Mouse (Mus musculus): ENCODE measurements around the gene Camta1.

Gene Camta1

DNA sequence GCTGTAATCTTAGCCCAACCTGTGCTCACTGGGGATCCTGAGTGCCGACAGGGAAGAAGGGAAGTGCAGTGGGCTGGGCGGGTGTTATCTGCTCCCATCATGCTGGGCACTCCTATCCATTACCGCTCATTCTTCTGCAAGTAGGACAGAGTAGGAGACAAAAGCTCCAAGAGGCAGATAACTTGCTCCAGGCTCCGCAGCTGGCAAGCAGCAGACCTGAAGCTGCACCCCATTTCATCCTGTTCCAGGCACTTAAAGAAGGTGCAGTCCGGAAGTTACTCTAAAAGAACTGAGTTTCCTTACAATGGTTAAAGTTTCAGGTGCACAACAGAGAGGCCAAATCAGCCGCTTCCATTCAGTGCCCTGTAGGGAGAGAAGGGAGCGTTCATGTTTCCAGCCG, 750.5 kb downstream of the Camta1 start:
- no peak for DNase-seq (ENCODE audit: low spot score)

DNA sequence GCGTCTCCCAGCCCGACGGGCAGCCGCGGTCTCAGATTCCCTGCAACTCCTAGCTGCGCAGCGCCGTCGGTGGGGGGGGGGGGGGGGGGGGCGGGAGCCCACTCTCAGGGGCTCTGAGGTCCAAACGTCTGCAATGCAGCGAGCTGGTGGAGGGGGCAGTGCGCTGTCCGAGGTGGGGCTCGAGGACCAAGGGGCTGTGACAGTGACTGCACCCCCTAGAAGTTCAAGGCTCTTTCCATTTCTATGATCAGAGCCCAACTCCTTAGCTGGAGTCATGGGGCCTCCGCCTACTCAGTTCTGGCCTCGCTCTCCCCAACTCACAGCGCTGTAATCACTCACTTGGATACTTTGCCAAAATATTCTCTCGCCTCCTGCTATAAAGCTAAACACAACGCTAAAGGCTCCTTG, 752.8 kb downstream of the Camta1 start:
- DNase-seq (ENCODE audit: low spot score) = no peak

DNA sequence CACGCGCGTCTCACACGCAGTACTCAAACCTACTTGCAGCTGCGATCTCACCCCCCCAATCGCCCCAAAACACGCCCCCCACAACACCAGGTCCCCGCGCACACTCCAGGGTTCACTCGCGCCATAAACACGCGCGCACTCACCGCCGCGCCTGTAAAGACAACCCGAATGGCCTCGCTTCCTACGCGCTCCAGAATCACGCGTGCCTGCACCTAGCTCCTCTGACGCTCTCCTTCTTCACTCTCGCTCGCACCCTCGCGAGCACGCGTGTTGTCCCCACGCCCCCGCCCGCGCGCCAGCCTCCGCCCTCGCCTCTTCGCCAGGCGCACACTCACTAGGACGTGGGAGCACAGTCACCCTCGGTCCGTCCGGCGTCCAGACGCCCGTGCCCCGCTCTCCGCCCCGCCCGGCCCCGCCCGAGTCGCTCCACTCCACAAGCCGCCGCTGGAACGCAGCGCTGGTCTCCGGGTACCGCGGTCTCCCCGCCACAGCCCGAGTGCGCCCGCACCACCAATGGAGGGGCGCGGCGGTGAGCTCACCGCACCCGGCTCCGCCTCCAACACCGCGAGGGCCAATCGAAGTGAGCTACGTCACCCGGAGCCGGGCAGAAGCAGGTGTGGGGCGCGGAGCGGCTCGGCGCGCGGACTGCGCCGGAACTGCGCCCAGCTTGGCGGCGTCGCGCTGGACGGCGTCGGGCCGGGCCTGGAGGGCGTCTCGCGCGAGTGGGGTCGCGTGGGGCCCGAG, 753.5 kb downstream of the Camta1 start:
- DNase-seq (ENCODE audit: low spot score) = peak; percentile 83

DNA sequence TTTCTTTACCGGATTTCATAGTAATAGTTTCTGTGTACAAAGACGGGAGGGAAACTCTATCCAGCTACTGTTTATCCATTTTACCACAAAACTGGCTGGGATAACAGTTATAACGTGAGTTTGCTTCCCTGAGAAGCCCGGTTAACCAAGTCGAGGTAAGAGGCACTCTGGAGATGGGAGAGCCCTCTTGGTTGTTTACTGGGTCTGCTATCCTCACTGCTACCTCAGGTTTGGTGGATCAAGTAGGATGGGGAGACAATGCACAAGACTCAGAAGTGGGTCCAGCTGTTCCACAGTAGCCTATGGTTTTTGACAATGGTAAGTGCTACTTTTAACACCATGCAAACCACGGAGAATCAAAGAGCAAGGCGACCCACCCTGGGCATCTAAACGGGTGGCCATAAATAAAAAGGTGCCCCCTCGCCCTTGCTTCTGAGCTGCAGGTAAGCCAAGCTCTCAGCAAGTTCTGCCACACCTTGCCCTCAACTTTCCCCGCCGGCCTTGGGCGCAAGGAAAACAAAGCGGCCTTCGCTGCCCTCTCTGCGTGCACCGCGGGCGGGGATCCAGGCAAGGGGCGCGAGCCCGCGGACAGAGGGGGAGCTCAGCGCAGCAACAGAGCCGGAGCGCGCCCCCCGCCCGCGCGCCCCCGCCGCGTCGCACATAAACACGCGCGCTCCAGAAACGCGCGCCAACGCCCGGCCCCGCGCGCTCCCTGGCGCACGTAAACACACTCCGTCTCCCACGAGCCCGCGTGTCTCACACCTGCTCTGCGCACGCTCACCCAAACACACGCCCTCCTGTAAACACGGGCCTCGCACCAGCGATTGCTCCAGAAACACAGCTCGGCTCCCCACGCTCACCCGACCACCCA, 754.3 kb downstream of the Camta1 start:
- no peak for DNase-seq (ENCODE audit: low spot score)

DNA sequence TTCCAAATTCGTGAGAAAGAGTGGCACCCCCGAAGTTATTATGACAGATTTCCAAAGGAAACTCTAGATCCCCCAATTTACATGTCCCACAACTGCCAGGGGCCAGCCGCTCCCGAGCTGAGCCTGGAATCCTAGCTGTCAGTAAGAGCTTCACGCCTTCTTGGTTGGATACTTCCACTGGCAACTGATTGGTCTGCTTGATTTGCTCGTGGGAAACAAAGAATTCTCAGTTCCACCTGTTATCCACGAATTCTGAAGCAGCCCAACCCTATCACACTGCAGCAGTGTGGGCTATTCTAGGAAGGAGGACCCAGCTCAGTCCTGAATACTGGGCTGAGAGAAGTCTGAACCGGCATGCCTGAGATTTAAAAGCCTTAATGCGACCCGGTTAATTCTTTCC, 755.2 kb downstream of the Camta1 start:
- DNase-seq (ENCODE audit: low spot score) = no peak

DNA sequence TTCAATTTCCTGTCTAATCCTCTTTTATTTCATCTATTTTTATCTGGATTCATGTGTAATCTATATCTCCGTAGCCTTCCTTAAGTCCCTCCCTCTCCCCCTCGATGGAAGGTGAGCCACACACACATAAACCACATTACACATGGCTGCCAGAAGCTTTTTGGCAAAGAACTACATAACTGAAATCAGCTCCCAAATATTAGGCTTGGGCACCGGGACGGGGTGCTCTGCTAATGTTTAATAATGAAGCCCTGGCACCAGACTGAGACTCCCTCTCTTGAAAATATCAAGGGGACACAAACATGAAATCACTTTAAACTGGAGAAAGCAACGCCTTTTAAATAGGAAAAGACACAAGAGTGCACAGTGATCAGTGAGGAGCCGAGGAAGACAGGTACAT, 755.8 kb downstream of the Camta1 start:
- DNase-seq (ENCODE audit: low spot score) = no peak

DNA sequence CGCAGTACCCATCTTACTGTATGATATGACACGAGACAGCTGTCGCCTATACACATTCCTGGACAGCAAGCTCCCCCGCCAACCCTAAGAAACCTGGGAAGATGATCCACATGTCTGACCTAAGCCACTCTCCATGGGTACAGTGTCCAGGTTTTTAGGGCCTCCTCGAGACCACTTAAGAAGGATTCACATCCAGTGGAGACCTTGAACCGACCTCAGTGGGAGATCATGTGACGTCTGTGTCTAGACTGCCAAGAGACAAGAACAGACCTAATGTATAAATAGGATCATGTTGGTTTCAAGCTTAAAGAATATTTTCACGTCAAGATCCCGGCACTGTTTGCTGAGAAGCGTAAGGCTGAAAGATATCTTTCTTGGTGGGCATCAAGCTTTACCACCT, 757.5 kb downstream of the Camta1 start:
- no peak for DNase-seq (ENCODE audit: low spot score)

DNA sequence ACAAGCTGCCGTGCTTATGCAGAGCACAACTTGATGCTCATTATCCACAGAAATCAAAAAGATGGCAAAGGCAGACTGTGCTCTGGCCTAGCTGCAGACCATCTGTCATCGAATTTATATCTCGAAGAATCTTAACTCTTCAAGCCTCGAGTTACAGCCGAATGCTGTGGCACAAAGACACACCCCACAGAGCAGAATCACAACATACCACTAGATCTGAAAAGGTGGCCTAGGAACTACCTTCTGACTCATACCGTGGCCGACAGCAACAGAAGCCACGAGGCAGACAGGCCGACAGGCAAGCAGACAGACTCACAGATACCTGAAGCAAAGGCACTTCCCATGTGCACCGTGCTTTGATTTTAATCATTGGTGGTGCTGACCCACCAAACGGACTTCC, 758.0 kb downstream of the Camta1 start:
- DNase-seq (ENCODE audit: low spot score) = no peak

DNA sequence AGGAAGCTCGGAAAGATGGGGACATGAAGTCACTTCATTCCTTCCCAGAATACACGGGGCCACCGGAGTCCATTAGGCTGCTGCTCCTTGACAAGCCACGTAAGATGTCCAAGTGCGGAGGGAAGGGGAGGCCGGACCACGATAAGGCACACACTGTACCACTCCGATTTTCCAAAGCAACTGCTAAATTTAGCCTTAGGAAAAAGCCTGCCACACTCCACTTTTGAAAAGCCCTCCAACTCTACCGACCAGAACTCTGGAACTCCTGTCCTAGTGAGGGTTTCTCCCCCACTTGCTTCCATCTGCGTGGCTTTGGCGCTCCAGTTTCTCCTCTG, 764.6 kb downstream of the Camta1 start:
- DNase-seq (ENCODE audit: low spot score) = no peak

DNA sequence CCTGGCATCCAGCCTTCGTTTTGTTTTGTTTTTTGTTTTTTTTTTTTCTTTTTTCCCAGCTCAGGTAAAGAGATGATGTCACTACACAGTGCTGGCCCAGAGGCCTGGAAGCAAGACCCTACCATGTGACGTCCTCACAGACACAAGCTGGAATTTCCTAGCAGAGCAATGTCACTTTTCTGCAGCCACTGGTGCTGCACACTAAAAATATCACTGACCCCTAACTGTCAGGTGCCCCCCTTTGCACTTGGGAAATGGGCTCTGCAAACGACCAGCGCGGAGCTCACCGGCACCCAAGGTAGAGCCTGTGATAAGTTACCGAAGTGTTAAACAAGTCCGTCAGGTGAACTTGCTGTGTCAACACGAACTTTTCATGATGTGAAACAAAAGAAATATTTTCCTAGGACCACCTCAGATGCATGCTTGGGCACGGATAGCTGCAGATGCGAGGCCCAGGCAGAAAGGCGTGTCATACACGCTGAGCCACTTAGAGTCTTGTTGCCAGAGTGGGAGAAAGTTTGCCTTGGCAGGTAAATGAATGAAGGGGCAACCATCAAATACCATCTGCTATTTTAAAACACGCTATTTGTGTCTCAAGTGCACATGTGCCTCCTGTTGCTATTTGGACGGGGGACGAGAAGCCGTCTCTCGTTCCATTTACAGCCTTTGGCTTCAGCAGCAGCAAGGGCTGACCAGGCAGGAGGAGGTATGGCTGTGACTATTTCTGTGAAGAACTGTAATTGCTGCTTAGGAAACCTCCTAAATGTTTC, 765.2 kb downstream of the Camta1 start:
- DNase-seq (ENCODE audit: low spot score) = no peak

DNA sequence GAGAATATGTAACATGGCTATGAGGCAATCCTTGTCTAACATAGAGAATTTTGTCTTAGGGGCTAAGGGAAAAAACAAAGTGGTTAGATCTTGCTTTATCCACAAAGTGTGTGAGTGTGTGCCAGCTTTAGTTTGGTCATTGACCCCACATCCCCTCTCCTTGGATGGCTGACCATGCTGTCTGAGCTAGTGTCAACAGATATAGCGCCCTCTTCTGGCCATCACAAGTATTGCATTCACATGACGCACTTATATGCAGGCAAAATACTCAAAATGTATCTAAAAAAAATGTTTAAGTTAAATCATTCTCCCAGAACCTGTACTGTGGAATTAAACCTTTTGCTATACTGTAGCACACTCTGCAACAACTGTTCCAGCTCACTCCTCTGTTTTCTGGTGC, 766.5 kb downstream of the Camta1 start:
- DNase-seq (ENCODE audit: low spot score) = no peak

DNA sequence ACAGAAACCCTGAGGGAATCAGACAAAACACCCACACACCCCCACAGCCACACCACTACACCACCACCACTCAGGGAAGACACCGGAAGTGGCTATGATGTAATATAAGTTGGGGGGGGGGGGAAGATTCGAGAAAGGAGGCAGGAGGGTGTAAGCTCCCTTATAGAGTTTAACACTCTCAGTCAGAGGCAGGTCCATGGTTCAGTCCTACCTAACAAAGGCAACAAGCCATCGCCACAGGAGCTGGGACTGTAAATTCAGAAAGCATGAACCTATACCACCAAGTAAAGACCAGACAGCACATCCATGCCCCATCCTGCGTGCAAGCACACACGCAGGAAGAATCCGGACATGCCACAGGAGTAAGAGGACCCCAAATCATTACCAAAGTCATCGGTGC, 772.4 kb downstream of the Camta1 start, which contains the start of gene Gm13090:
Gene Gm13090, plus strand, starts transcription at position 301 of the 400 bp plus-strand sequence.
- DNase-seq (ENCODE audit: low spot score) = no peak

DNA sequence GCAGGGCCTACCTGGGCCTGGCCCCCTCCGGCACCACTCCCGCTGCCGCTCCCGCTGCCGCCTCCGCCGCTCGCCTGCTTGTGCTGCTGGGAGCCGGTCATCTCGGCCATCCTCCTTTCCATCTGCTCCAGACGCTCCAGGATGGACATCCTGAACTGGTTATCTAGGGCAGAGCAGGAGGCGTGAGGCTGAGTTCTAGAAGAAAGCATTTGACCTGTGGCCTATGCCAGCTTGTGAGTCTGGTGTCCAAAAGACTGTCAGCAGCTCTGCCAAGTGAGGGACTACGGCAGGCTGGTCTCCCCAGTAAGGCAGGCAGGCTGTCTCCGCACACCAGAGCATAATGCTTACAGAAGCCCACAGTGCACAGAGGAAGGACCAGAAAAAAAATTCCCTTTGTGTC, 772.9 kb downstream of the Camta1 start:
- no peak for DNase-seq (ENCODE audit: low spot score)

DNA sequence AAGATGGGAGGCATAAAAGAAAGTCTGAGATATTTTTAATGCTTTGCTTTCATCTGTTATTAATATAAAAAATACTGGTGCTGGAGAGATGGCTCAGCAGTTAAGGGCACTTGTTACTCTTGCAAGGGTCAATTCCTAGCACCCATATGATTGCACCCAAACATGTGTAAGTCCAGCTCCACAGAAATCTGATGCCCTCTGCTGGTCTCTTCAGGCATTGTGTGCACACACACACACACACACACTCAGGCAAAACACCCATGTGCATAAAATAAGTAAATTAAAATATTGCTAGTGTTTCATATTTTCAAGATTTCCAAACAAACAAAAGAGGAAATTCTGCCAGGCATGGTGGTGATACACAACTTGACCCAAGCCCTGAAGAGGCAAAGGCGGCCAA, 774.3 kb downstream of the Camta1 start:
- no peak for DNase-seq (ENCODE audit: low spot score)

DNA sequence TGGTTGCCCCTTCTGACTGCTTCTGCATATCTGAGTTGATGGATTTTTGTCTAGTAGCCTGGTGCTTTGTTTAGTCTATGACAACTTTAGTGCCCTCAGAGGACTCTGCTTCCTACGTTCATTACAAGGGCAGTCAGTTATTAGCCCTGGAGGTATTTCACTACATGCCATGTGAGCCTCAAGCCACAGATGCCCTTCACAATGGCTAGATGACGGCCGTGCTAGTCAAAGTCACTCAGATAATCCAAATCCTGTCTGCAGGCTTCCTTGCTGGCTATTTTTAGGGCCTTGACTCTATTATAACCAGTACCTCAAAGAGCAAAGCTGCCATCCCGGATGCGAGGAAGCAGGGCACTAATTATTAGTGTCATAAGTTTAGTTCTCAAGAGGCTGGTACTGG, 778.6 kb downstream of the Camta1 start:
- DNase-seq (ENCODE audit: low spot score) = no peak

DNA sequence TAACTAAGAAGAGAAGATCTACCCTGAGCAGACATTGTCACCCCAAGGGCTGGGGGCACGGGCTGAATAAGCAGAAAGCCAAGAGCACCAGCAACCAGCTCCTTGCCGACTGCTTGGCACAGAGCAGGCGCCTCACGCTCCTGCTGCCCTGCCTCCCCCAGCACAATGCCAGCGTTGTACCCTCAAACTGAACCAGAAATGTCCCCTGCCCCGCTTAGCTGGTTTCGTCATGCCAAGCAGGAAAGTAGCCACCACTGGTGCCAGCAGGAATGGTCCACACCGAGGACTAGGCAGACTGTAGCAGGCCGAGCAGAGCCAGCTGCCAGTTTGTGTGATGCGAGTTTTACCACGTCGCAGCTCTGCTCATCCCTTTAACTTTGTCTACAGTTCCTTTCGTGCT, 779.7 kb downstream of the Camta1 start:
- DNase-seq (ENCODE audit: low spot score) = no peak

DNA sequence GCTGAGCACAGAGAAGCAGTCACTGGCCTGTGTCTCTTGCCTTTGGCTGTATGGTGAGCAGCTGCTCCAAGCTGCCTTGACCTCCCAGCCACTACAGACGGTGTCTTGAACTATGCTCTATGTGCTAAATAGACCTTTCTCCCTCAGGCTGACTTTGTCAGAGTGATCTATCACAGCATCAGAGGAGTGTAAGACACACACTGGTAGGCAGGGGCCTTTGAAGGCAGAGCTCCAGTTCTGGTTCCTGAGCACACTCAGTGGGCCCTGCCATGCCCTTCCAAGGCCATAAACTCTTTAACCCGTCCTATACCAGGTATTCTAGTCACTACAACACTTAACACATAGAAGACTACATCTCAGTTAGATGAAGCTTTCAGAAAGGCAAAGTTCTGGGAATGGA, 780.3 kb downstream of the Camta1 start:
- DNase-seq (ENCODE audit: low spot score) = no peak

DNA sequence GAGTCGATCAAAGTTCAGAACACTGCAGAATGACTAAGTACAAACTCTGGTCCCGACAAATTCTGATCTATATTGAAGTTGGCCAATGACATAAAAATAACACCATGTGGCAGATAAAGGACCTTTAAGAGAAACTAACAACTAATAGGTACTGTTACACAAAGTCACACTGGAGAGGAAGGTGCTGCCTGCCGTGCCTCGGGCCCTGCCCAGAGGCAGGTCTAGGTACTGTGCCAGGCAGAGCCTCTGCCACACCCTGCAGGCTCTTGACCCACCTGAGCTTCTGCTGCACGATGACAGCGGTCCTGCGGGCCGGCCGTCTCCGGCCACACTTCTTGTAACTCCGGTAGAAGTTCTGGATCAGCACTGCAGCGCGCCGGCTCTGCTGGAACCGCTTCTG, 786.9 kb downstream of the Camta1 start:
- no peak for DNase-seq (ENCODE audit: low spot score)

DNA sequence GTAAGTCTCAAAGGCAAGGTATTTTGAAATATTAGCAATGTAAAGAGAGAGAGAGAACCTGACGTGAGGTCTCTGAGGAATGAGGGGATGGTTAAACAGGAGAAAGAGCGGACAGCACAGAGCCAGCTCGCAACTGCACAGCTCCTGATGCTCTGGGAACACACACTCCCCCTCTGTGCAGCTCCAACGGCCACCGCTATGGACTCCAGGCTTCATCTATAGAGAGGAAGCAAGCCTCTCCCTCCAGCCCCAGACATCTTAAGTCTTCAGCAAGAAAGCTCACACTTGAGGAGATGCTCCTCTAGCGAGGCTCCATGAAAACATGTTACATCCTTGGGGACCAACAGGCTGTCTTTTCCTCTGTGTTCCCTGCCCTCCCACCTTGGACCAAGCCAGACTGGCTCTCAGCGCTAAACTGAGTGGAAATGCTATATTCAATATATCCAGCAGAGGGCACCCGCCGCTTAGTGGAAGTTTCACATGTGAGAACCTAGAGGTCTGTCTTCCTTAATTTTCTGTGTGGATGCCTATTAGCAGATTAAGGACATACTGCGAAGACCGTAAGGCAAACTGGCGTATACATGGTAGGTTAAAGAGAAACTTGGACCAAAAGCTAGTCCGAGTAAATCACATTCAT, 788.5 kb downstream of the Camta1 start:
- DNase-seq (ENCODE audit: low spot score) = peak; percentile 33

DNA sequence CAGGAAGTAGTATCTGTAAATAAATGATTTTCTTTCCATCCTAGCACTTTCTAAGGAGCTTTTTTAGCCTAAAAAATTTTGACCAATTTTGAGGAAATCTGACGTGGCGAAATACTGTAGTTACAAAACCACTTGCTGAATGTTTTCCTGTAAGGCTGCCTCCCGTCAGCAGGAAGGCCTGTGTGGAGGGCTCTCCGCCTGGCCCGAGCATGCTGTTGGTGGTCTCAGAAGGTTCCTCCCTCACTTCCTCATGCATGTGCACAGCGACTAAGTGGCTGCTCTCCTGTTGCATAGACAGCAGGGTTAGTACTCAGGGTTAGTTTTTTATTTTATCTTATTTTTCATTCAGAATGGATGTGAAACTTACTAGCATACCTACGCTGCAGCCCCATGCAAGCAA, 790.7 kb downstream of the Camta1 start:
- DNase-seq (ENCODE audit: low spot score) = no peak

DNA sequence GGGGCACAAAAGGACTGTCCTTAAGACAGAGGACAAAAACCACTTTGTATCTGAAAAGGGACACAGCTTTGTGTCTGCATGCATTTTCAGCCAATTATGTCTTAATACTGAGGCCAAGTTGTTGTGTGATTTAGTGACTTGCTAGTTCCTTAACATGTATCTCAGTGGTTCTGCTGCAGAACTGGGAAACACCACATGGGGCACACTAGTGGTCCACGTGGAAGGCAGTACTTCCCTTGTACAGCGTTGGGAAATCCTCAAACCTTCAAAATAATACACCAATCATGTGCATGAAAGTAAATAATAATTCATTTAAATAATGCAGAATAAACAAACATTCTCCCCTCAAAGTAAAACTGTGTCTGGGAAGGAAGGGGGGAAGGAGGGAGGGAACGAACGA, 792.9 kb downstream of the Camta1 start:
- DNase-seq (ENCODE audit: low spot score) = no peak

DNA sequence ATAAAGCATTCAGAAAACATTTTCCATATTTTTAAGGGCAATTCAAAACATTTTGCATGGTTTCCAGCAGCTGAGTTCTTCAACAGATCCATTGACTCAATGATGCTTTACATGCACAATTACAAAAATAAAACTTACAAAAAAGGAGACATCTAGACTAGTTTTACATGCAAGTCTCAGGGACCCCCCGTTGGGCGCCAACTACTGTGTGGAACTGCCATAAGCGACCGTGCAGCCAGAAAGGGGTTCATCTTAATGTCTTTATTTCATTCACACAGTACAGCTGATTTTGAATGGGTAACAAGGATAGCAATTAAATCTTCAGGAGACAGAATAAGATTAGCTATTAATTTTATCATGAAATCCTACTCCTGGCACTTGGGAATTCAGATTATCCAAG, 802.1 kb downstream of the Camta1 start:
- DNase-seq (ENCODE audit: low spot score) = no peak
